Mouse (Mus musculus) natural killer cell, adult 2 months (primary cell): ENCODE data around the gene Lekr1.

Experiments used
- DNase-seq, 2 experiments: peaks; one replicate each; pipeline ENCODE4 v3.0.0; 2022; ENCODE audit warnings: low spot score in 2 of 2

The Lekr1 gene

DNA sequence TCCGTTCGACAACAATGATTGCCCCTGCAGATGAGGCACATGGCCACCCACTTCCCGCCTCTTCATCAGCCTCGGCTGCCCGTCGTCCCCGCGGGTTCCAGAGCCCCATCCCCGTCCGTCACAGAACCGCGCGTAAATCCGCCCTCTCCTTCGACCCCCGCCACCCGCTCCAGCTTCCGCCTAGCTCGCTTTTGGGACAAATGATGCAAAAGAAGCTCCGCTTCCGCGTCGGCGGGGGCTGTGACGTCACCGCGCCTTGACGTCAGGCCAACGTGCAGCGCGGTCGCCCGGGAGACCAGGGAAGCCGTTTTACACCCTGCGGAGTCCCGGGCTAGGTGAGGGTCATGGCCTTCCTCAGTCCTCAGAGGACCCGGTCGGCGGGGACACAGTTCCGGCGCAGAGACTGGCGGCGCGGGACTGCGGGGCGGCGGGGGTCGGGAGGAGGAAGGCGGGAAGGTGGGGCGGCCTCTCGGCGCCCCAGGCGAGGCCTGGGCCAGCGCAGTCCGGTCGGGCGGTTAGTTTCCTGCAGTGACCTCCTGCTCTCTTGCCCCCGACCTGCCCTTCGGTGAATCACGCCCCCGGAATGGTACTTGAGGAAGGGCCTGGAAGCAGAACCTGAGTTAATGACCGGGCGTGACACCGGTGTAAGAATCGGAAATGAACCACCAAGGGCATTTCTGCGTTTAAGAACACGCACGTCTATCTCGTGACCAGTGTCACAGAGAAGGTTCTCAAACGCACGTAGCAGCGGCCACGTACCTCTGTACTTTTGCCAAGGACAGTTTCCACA lies at the start of gene Lekr1:
TSS of gene Lekr1 (plus strand) at position 252 of the 790 bp plus-strand sequence.
- DNase-seq: peak; percentile 85 to 89

DNA sequence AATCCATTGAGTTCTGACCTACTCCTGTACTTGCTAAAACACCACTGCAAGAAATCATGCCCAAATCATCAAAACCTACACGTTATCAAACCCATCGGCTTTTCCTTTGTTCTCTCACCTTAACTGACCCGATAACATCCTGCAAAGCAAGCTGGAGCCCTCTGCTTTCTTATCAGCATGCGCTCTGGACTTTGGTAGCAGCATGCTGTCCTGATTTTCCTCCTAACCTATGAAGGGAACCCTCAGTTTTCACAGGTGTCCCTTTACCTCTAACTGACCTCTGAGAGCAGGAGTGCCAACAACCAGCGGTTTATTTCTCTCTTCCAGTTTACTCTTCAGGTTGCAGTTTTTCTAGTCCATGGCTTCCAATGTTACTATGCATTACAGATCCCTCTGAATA lies 48.5 kb upstream of the Lekr1 start:
- DNase-seq: no peak

DNA sequence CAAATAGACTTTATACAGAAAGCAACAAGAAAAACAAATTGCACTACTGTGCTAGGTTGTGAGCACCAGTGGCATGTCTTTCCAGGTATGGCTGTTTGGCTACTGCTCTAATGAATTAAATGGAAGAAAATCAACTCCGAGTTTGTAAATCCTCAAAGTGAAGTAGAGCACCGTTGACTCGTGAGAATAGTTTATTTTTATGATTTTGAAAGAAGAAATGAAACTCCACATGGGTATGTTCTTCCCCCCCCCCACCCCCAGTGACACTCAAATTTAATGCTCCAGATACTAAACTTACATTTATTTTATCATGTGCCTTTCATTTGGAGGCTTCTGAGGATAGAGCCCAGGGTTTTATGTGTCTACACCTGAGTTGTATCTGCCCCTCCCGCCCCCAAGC lies 46.7 kb upstream of the Lekr1 start:
- no peak for DNase-seq

DNA sequence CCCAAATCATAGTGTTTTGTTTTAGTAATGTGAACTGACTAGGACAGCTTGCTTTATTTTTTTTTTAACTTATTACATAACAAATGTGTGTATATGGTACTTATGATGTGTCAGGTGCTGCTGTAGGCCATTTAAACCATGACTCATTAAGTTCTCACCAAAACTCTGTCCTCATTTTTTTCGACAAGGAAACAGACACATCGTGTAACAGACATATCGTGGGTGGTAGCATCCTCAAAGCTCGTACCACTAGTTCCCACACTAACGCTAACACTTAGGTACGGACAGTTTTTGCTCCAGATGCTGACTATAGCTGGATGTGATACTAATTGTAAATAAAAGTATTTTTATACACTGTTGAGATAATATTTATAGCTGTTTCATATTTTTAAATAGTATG lies 43.0 kb upstream of the Lekr1 start:
- no peak for DNase-seq

DNA sequence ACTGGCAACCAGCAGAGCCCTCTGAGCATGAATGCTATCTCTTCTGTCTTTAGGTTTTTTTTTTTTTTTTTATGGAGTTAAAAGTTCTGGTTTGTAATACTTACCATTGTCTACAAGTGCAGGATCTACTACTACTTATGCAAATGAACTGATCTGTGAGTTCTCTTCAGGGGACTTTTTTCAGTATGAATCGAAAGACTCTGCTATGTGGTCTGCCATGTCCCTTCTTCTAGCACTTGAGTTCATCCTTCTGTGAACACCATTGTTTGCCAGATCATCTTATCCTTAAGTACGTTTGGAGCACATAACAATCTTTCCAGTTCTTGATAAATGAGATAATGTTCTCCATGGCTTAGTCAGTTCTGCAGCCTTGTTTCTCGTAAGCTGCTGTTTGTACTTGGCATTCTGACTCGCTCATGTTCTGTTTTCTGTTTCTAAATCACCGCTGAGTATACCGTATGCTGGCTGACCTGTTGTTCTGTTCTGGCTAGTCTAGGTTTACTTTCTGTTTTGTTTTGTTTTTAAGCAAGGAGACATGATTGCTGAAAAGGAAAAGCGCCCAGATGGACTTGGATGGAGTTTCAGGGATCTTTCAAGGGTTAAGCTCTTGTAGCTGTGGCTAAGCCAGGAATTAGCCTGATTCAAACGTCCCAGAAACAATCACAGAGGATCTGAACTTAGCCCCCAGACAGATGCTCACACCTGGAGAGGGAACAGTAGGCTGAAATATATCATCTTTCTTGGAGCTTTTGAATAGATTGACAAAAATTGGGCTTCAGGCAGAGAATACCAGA lies 40.3 kb upstream of the Lekr1 start:
- no peak for DNase-seq

DNA sequence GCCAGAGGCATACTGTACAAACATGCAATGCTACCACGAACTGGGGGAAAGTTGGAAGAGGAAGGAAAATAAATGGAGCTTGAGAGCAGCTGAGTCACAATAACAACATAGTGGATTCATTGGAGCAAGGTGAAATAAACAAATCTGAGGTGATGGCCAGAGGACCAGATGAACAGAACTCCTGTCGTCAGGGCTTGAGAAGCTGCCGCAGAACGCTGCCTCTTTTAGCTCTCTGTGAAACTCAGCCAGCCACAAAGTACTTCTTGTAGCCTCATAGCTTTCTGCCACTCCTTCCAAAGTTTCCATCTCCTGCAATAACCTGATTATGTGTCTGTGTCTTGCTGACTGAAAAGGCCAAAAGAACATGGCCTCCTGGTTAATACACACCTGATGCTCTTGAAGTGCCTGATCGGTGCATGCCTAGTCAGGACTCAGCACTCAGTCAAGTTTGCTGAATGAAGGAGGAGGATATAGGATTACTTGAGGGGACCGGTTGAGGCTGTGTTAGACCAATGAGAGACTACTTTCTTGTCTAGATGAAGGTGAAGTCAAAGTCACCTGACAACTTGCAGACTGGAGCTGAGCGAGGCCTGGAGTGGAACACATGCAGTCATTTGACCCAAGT lies 39.6 kb upstream of the Lekr1 start:
- no peak for DNase-seq

DNA sequence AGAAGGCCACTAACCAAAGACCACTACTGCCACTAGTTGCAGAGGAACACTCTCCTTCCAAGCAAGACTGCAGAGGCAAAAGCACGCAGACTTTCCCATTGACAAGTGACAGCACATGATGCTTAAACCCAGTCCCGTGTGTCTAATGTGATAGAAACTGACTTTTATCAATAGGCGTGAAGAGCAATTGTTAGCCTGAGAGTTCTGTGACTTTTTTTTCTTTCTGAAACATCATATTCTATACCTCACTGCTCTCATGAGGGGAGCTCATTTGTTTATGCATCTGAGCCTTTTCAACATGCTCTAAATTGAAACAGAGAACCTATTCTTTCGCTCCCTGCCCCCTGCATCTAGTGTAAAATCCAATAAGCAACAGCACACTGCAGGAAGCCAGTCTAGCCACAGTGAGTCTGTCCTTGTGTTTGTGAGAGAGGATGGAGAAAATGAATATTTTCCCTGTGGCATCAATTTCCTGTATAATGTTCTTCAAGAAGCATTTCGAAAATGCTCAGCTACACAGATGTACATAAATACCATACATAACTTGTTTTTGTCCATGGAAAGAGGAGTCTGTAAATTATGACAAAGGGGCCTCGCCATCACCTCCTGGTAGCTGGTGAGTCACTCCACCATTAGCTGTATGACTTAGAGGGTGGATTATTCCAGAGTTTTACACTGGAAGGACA lies 38.9 kb upstream of the Lekr1 start:
- DNase-seq: no peak

DNA sequence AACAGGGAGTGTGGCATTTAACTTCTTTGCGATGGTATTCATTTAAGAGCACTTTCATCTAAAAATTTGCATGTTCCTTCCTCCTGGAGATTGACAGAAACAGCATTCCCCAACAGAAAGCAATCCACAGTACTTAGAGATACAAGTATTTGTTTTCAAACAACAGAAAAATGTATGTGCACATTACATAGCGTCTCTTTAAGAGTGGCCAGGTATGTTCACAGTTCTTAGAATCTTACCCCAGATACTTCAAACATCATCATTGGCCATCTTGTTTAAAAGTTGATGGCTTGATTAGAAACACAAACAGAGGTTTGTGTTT lies 38.4 kb upstream of the Lekr1 start:
- DNase-seq: no peak

DNA sequence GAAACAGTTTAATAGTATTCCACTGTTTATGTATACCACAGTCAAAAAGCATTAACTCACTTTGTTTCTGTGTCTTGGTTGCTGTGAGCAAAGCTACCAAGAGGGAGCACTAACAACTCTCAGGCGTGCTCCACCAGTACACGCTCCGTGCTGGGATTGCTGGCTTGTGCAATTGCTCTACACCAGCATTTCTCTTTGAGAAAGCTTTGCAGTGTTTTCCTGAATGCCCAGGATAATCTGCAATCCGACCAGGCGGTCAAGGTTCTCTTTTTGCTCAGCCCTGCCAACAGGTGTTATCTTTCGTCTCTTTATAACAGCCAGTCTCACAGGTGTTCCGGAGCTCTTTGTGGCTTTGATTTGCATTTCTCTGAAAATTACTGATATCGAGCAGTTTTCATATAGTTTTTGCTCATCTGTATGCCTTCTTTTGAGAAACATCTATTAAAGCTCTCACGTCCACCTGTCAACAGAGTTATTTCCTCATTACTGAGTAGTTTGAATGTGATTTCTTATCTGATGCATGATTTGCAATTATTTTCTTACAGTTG lies 36.4 kb upstream of the Lekr1 start:
- DNase-seq: no peak

DNA sequence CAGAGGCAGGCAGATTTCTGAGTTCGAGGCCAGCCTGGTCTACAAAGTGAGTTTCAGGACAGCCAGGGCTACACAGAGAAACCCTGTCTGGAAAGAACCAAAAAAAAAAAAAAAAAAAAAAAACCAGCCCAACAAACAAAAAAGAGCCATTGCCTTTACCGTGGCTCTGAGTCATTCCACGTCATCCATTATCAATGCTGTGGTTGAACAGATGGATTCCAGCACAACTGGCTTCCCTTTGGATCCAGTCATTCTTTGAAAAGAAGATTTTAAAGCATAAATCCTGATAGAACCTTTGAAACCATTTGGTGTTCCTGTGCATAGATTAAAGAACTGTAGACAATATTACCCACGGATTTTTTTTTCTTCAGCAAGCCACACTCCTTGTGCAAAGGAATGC lies 32.4 kb upstream of the Lekr1 start:
- no peak for DNase-seq

DNA sequence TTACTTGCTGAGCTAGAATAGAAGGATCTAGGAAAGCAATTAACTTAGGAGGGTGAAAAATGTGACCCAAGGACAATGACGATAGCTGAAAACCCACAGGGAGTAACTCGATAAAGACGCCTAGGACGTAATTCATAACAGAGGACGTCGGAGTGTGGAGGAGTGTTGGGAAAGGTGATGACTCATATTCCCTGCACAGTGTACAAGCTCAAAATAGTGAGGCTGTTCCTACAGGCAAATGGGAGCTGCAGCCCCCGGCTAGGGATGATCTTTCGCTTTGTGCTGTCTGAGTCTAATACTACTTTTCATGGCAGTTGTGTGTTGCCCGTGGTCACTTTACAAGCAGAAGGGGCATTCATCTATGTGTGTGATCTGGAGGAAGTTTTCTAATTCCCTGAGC lies 30.0 kb upstream of the Lekr1 start:
- no peak for DNase-seq

DNA sequence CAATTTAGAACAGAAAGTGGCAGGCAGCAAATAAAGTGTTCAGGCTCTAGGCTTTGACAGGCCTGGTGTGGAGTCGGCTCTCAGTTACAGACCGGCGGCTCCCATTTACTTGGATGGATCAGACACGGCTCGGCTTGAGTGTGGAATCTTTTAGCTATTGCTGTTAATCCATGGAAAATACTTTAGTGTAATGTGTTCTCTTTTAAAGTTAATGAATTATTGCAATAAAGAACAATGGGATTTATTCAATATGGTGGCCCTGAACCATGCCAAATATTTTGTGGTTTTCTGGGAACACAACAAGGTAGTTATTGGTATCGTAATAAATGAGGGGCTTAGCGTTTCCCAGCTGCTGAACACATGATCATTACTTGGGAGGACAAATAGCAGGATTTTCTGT lies 28.7 kb upstream of the Lekr1 start:
- DNase-seq: no peak

DNA sequence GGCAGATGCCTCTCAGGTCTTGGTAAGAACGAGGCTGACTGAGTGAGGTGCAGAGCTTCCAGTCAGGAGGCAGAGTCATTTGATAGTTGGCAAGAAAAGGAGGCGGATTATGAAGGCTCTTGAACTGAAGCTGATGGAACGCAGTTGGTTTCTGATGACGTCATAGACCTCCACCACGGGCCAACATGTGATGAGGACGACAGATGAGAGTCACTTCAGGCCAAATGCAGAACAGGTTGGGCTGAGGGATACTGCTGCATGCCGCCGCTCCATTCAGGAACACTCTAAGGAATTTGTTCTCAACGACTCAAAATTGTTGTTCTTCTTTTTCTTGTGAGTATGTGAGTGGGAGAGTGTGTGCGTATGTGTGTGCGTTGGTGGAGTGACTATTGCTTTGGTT lies 27.1 kb upstream of the Lekr1 start:
- no peak for DNase-seq

DNA sequence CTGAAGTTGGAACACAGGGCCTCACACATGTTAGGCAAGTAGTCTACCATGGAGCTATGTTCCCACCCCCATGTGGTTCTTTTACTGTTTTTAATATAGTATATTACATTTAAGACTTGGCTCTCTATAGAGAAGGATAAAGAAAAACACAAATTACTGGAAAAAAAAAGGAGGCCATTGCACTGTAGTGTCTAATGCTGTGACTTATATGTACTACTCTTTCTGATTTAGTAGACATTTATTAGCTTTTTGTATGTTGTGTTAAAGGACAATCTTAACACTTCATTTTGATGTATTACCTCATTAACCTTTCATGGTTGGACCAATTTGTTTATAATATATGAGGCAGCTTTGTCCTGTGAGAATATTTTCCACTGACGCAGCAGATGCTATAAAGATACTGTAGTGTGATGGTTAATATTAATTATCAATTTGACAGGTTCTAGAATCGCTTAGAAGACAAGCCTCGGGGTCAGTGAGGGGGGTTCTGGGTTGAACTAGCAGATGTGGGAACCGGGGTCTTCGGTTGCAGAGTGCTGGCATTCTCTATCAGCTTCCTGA lies 26.5 kb upstream of the Lekr1 start:
- no peak for DNase-seq

DNA sequence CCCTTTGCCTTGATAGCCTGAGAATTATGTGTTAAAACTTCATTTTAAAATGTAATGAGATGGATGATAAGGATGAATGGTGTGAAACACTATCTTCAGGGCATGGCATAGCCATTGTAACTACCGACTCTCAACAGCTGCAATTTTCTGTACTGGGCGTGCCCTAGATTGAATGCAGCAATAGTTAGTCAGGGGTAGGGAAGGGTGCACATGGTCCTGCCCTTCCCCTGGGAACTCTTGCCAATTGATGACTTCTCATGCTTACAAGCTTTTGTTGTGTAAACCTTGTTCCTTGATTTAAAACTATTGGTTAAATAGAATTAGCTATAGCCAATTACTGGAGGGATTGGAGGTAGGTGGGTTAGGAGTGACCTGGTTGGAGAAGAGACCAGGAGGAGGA lies 23.1 kb upstream of the Lekr1 start:
- DNase-seq: no peak

DNA sequence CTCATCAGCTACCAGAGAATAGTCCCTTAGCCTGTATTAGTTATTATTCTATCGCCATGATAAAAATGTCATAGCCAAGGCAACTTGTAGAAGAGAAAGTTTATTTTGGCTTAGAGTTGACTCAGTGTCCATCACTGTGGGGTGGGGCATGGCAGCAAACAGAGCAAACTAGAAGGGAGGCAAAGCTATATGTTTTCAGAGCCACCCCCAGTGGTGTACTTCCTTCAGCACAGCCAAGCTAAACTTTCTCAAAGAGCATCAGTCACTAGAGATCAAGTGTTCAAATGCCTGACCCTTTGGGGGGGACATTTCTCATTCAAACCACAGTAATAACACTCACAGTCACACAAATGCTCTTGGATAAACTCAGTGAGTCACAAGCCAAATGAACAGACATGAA lies 22.4 kb upstream of the Lekr1 start:
- no peak for DNase-seq

DNA sequence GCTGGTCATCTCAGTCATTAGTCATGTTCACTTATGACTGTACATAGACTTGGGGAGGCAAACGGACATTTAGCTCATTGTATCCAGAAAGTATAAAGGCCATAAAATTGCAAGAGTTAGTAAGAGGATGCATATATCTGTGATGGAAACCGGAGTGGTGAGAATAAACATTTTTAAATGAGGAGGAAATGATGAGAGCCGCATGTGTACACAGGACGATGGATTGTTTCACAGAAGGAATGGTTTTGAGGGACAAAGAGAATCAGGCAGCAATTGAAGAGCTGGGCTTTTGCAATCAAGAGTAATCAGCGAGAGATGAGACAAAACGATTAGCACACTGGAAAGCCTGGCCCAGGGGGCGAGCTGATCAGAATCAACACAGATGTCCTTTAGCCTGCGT lies 18.4 kb upstream of the Lekr1 start:
- DNase-seq: no peak

DNA sequence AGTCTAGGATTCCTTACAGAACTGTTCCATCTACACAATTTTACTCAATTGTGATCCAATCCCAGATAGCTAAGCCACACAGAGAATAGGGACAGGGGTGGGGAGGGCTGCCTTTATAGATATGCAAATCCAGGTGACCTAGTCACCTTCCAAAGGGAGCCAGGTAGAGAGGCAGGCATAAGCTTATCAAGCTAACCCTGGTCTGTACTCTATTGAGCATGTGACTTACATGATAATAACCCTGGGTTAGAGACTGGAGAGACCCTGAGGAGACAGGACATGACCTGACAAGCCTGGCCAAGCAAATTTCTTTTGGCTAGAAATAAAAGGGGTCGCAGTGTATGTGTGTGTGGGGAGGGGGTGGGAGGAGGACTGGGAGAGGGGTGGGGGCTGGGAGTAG lies 17.1 kb upstream of the Lekr1 start:
- no peak for DNase-seq

DNA sequence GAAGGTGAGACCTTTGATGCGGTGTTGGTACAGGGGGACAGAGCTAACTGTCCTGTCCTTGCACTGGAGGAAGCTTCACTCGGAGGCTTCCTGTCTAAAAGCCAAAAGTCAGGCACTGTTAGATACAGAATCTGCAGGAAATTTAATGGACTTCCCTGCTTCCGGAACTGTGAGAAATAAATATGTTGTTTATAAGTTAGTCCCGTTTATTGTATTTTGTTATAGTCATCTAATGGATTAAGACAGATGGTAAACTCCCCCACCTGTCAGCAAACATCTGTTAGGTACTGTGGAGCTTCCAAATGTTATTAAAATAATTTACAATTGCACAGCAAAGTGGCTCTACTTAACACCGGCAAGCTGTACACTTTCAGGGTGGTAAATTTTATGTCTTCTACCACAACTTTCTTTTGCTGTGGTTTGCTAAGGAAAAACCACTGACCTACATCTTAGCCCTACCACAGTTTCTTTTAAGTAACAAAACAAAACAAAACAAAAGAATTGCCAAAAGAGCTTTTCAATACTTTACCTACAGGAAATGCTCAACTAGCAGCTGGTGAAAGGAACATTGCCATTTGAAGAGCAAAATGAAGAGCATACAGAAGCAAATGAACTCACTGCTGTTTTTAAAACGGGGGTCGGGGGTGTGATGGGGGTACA lies 15.7 kb upstream of the Lekr1 start:
- no peak for DNase-seq

DNA sequence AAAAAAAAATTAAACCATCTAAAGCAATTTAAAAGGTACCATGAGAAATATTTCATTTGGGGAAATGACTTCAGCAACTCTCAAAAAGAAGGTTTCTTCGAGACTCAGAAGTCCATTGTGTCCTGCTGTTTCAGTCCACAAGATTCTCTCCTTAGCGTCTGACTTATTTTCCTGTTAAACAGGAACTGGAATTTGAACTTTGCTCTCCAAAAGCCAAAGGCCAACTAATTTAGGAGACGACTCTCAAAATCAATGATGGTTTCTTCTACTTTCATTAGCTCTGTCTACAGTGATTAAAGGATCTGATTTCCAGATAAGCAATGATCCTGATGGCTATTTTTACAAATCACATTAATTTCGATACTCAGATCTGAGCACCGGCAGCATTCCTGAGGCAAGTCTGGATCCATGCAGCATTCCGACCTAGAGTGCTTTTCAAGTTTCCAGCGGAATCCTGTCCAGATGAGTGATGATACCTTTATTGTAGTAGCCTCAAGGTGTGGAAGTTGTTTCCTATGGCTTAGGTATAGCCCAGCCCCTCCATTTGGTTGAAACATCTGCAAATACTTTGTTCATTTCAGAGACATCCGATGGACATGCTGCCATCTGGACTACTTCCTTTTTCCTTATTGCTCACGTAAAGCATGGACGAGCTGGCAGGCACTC lies 11.4 kb upstream of the Lekr1 start:
- no peak for DNase-seq

DNA sequence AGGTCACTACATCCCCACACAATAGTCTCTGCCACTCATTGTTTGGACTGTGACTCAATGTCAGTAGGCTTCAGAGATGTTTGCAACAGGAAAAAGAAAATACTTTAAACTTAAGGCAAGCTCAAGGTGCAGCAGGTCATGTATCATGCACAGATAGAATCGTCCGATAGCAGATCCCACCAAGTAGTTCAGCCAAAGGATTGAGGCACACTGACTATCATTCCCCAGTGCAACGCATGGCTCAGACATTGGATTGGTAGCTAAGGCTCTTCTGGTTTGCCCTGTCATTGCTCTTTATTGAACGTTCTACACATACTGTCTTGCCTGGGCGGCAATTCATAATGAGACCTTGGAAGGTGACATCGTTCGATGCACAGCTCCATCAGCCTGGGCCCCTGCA lies 9.6 kb upstream of the Lekr1 start:
- no peak for DNase-seq
